Mouse (Mus musculus) cerebellum, adult 2 months (tissue): ENCODE data around the gene 2510039O18Rik. TPM values are rescaled to one million over a fixed set of nuclear protein-coding genes. Genes with fewer than 3 reads are reported as not detected.

Experiments
- DNase-seq, 2 experiments: peaks; one replicate each; pipeline ENCODE4 v3.0.0; 2021
- H3K27ac ChIP-seq: fragments of 200-500 bp; 2 replicates; pipeline ENCODE4 v1.5.1; 2012; ENCODE audit warnings: low read length, control low read depth, inconsistent platforms; ENCODE audit not compliant: insufficient read depth
- H3K27me3 ChIP-seq: fragments of 200-500 bp; 2 replicates; pipeline ENCODE4 v1.6.1; 2012; ENCODE audit warnings: inconsistent platforms, mild to moderate bottlenecking, low read length, moderate library complexity; ENCODE audit not compliant: control insufficient read depth, insufficient read depth
- H3K4me1 ChIP-seq: fragments of 200-500 bp; 2 replicates; pipeline ENCODE4 v1.6.1; 2011; ENCODE audit warnings: low read length; ENCODE audit not compliant: control insufficient read depth, insufficient read depth
- H3K4me3 ChIP-seq: fragments of 200-500 bp; replicated peaks from 2 replicates; pipeline ENCODE3; 2011; ENCODE audit warnings: mild to moderate bottlenecking, low read depth, low read length, control low read depth; ENCODE audit not compliant: insufficient read depth
- CTCF ChIP-seq: fragments of 200-500 bp; IDR thresholded peaks from 2 replicates; pipeline ENCODE4 v1.5.1; 2011; ENCODE audit warnings: low read depth, mild to moderate bottlenecking, control low read depth, low read length, moderate library complexity, borderline replicate concordance; ENCODE audit not compliant: insufficient read depth
- POLR2A ChIP-seq: fragments of 200-500 bp; IDR thresholded peaks from 2 replicates; pipeline ENCODE4 v1.6.1; 2011; ENCODE audit warnings: low read length, control low read depth, borderline replicate concordance; ENCODE audit not compliant: insufficient read depth
- WGBS: fragments of 180-500 bp; shearing (Covaris S2); methylation state at CpG from one replicate; pipeline ENCODE4 v1.1.7; 2018; 5-methylcytosine and 5-hydroxymethylcytosine counted together
- polyA plus RNA-seq: library from polyadenylated mRNA; depleted of rRNA; stranded (reverse); fragments of >200 nt; gene quantifications from 2 replicates; pipeline ENCODE4 v1.2.3, GENCODE M21; 2012

The 2510039O18Rik gene
- polyA plus RNA-seq, 1 experiment, result 34.5 TPM

DNA sequence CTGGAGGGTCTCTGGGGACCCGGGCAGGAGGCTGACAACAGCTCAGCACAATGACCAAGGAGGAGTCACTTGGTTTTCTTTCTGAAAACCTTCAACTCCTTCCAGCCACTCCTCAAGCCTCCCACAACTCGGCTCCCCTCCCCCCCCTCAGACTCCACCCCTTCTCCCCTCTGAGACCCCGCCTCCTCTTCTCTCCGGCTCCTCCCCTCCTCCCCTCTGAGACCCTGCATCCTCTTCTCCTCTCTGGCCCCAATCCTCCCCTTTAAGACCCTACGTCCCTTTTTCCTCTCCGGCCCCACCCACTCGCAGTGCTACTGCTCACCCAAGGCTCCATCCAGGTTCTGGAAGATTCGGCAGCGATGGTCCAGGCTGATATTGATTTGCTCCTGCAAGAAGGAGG lies 12.6 kb upstream of the 2510039O18Rik start:
- no peak for DNase-seq
- Histone ChIP-seq H3K4me1 (no peaks in the 10 kb centered on the region), H3K27me3 (no peaks in the 10 kb centered on the region), H3K27ac (no peak overlapping the region), H3K4me3 (no peak overlapping the region)
- TF ChIP-seq CTCF (no peak), POLR2A (no peak)
- WGBS, result 29% methylated on average over 9 of the region's 9 CpGs

DNA sequence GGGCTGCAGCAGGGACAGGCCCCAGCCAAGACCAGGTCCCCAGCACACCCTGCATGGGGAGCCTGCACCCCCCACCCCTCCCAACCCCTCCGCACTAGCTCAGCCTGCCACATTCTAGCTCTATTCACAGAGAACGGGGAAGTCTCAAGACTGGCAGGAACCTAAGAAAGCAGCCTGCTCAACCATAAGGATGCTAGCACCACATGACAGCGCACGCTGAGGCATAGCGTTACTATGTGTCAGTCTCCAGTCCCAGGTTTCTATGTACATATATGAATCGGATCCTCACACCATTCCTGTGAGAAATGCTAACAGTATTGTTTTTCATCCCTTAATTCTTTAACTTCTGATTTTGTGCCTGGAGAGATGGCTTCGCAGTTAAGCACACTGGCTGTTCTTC lies 12.2 kb upstream of the 2510039O18Rik start:
- Histone ChIP-seq H3K27me3 (no peaks in the 10 kb centered on the region), H3K4me3 (no peak overlapping the region), H3K4me1 (no peaks in the 10 kb centered on the region), H3K27ac (no peak overlapping the region)
- TF ChIP-seq CTCF (no peak), POLR2A (no peak)
- DNase-seq, result no peak
- WGBS, result 78% methylated on average over 7 of the region's 7 CpGs

DNA sequence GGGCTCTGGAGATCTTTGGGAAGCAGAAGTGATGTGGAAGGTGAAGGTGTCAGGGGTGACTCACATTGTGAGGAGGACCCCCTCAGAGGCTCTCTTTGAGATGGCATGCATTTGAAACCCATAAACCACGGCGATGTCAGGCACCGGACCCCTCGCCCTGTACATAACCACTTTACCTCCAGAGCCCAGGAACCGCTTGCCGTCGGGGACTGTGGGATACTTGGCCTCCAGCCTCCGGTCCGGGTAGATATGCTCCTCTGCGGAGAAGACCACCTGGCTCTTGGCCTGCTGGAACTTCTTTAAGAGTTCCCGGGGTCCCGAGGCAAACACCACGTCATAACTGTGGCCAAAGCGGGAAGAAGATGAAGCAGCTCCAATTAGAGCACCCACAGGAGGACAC lies 9.7 kb upstream of the 2510039O18Rik start:
- DNase-seq, result no peak
- TF ChIP-seq POLR2A, result no peak
- no peak for TF ChIP-seq CTCF
- no peak overlapping the region for H3K27ac ChIP-seq
- WGBS, result 86% methylated on average over 14 of the region's 14 CpGs
- H3K4me1 ChIP-seq, result no peaks in the 10 kb centered on the region
- no peak overlapping the region for H3K4me3 ChIP-seq
- no peaks in the 10 kb centered on the region for H3K27me3 ChIP-seq

DNA sequence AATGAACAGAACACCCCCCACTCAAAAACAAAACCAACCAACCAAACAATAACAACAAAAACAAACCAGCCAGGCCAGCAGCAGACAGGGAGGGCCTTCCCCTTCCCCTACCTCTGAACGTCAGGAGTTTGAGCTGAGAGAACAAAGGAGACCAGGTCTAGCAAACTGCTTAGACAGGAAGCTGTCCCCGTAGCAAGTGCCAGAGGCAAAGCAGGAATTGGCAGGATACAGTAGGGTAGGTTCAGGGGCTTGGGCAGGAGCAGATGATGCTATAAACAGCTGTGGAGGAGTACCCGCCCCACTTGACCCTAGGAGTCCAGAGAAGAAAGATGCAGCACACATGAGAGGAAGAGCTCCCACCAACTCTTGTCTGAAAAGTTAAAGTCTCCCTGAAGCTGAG lies 6.6 kb upstream of the 2510039O18Rik start:
- Histone ChIP-seq H3K4me1 (no peaks in the 10 kb centered on the region), H3K4me3 (no peak overlapping the region), H3K27me3 (no peaks in the 10 kb centered on the region), H3K27ac (no peak overlapping the region)
- 50% methylated on average over 3 of the region's 3 CpGs for WGBS
- no peak for DNase-seq
- TF ChIP-seq CTCF (no peak), POLR2A (no peak)

DNA sequence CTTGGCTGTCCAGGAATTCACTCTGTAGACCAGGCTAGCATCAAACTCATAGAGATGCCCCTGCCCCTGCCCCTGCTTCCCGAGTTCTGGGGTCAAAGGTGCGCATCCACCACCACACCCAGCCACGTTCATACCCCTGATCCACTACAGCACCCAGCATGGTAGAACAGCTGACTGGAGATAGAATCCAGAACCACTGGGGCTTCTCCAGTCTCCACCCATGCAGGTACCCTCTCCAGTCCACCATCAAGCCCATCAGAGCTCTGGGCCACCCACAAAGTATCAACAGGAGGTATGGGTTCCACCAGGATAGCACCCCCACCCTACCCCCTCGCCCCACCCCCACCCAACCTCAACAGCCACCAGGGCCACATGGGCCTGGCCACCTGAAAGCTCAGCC lies 6.1 kb upstream of the 2510039O18Rik start:
- WGBS, result 81% methylated on average over 4 of the region's 4 CpGs
- no peaks in the 10 kb centered on the region for H3K27me3 ChIP-seq
- H3K27ac ChIP-seq, result no peak overlapping the region
- H3K4me3 ChIP-seq, result no peak overlapping the region
- DNase-seq, result no peak
- H3K4me1 ChIP-seq, result no peaks in the 10 kb centered on the region
- TF ChIP-seq POLR2A (no peak), CTCF (no peak)

DNA sequence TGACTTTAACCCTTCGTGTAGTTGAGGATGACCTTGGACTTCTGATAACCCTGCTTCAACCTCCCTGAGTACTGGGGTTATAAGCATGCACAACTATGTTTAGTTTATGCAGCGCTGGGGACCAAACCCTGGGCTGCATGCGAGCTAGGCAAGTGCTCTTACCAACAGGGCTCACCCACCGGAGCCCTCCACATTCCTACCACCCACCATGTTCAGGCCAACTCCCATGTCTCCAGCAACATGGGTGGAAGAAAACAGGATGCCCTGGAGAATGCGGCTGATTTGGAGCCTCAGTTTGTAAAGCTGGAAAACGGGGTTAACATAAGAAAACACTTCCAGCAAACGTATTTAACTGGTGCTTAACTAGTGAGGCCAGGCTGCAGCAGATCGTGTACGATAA lies 4.8 kb upstream of the 2510039O18Rik start:
- TF ChIP-seq CTCF, result no peak
- no peak for TF ChIP-seq POLR2A
- no peaks in the 10 kb centered on the region for H3K4me1 ChIP-seq

DNA sequence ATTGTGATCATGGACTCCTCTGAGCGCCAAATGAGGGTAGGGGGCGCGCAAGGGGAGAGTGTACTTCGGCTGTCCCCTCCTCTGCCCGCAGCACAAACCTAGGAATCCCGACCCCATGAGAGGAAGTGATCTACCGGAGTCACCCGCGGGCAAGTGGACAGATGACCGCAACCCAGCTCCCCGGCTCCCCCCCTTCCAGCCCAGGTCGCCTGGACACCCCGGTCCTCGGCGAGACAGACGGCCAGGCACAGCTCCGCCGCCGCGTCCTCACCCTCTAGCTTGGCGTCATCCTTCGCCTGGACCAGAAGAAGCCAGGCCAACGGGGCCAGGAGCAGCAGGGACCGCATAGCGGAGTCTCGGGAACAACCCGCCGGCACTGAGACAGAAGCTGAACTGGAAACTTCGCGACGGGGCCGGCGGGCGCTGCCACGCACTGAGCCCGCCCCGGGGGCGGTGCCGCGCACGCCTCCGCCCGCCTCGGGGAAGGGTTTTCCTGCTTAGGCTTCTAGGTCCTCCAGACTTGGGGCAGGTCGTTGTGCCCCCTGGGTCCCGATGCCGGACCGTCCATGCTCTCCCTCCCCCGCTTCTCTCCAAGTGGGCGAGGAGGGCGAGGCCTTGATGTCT lies 4.3 kb upstream of the 2510039O18Rik start, which contains the start of gene Plod1:
TSS of gene Plod1 (minus strand) at position 437 of the 624 bp plus-strand sequence.
- under 1% methylated on average over 51 of the region's 51 CpGs for WGBS
- no peak within 1 kb of the TSS; the same call in 1 of the 2 replicates for H3K27ac ChIP-seq
- DNase-seq, result peak; percentile 74 to 78
- H3K4me3 ChIP-seq, result peak within 1 kb of the TSS; percentile 69
- no peaks in the 10 kb centered on the region for H3K4me1 ChIP-seq
- TF ChIP-seq CTCF (no peak), POLR2A (peak; percentile 51; the same call in 1 of the 2 replicates)
- H3K27me3 ChIP-seq, result no peaks in the 10 kb centered on the region

More for the DNA sequence above, 4.8 kb upstream of the 2510039O18Rik start:
- Histone ChIP-seq H3K27me3 (no peaks in the 10 kb centered on the region), H3K27ac (no peak overlapping the region), H3K4me3 (peak overlapping the region; percentile 69)
- 22% methylated on average over 9 of the region's 9 CpGs for WGBS
- no peak for DNase-seq

DNA sequence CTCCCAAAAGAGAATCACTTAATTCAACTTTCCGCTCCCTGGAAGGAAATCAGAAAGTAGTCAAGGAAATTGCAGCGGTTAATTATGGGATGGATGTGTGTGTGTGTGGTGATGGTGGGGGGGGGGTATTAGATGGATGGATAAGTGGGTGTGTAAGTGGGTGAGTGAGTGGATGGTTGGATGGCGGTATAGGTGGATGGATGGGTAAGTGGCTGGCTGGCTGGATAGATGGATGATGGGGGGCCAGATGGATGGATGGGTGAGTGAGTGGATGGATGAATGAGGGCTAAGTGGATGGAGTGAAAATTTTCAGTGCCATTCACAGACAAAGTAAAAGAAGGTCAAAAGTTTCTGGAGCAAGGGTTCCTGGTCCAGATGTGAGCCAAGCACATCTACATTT lies 3.7 kb upstream of the 2510039O18Rik start:
- peak overlapping the region; percentile 69 for H3K4me3 ChIP-seq
- peaks cover 6% of the 10 kb centered on the region for H3K4me1 ChIP-seq
- no peaks in the 10 kb centered on the region for H3K27me3 ChIP-seq
- no peak for DNase-seq
- WGBS, result 40% methylated on average over 3 of the region's 3 CpGs
- H3K27ac ChIP-seq, result no peak overlapping the region
- TF ChIP-seq CTCF (no peak), POLR2A (no peak)
